Mouse (Mus musculus) lung, adult 10 weeks (tissue): ENCODE measurements around the gene Slc38a5. TPM values are rescaled to one million over a fixed set of nuclear protein-coding genes. Genes with fewer than 3 reads are reported as not detected.

Source experiments
- polyA plus RNA-seq: library from polyadenylated mRNA; stranded (reverse); fragments of 350-450 nt; fragmentation: Illumina TruSeq; extraction: RNeasy Lipid Tissue Mini Kit (QIAGEN cat#74804); gene quantifications from one replicate; pipeline ENCODE4 v1.2.3, GENCODE M21; 2014; ENCODE audit warnings: low read depth, low replicate concordance; ENCODE audit not compliant: insufficient read depth

Slc38a5 gene
- 23.9 TPM for polyA plus RNA-seq

DNA sequence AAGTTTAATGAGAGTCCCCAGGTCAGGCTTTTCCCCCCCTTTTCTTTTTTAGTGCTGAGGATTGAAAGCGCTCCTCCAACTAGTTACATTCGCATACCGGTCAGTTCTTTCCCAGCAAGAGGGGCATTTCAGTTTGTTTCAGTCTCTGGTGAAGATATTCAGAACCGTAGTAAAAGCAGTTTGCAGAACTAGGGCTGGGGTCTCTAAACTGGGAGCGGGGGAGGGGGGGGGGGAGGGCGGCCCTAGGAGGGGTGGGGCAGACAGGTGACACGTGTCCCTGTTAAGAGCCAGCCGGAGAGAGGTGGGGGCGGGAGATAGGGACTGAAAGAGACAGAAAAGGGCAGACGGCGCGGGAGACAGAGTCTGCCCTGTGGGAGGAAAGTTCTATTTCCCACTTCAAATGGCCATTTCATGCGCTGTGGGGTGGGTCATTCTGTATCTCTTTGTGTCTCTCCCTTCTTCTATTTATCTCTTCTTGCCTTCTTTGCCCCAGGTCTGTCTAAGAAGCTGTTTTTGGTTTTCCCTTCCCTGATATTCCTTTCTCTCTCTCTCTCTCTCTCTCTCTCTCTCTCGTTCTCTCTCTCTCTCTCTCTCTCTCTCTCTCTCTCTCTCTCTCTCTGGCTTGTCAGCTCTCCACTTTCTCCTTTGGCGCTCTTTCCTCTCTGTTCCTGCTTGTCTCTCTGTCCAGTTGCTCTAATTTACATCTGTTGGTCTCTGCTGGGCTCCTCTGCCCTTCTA lies at the start of gene Slc38a5:
Gene Slc38a5, plus strand, starts transcription at position 51 of the 738 bp plus-strand sequence.

DNA sequence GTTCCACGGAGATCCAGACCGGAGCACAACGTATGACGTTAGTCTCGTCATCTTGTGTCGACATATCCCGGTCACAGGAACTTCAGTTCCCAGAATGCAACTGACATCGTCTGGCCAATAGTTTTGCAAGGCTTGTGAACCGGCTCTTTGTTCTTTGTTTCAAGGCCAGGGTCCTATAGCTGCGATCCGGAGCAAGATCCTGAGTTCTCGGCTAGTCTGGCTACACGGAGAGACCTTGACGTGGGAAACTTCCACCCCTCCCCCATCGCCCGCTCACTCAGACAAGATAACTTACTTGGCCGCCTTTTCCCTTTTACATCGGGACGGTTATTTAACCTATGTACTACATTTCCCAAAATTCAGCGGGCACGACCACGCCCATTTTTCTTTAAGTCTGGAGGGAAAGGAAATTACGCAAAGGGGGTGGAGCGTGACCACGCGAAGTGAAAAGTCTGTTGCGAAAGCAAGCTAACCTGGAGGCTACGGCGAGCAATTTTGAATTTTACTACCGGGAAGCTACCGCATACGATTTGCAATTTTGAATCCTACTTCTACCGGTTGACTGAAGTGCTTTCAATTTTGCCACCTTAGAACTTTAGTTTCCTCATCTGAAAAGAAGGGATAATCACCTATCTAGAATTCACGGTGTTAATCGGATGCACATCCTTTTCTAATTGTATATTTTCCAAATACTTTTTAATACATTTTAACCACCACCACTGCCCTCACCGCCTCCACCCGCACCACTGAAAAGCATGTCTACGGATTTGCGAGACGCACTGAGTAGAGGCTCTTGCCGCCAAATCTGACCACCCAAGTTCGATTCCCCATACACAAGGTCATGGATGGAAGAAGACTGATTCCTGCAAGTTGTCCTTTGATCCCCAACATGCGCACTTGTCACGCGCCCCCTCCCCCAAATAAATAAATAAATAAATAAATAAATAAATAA lies 18.3 kb upstream of the Slc38a5 start, which contains the start of gene Ftsj1:
Gene Ftsj1, minus strand, starts transcription at position 73 of the 952 bp plus-strand sequence.

DNA sequence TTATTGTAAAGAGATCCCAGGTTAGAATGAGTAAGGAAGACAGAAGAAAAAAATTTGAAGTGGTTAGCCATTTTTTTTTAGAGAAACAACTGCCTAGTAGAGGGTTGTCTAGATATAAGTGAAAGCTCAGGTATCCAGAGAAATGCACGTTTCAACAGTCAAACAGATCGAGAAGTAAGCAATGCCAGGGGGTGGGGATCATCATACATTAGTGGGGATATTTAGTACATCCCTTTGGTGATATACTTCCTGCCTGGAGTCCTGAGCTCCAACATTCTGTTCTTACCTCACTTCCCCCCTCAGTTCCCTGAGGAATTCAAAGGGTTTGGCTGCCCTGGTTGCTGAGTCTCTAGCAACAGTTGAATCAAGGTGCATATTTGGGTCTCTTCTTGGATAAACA lies 56.2 kb downstream of the Slc38a5 start, which contains the start of gene Ssxb10:
Gene Ssxb10, plus strand, starts transcription at position 301 of the 400 bp plus-strand sequence.

Other genes with a start within 250 kb of the Slc38a5 start
- gene Suv39h1, start 196.4 kb upstream of the Slc38a5 start, polyA plus RNA-seq, result 7.2 TPM
- 8.4 TPM for gene Was, start 180.6 kb upstream of the Slc38a5 start, polyA plus RNA-seq
- gene Wdr13, start 138.2 kb upstream of the Slc38a5 start, polyA plus RNA-seq, result 16.6 TPM
- gene Rbm3, start 125.3 kb upstream of the Slc38a5 start, polyA plus RNA-seq, result 236 TPM
- gene Tbc1d25, start 95.0 kb upstream of the Slc38a5 start, polyA plus RNA-seq, result 3.7 TPM
- gene Ebp, start 77.6 kb upstream of the Slc38a5 start, polyA plus RNA-seq, result 41.6 TPM
- 14.2 TPM for gene Porcn, start 64.6 kb upstream of the Slc38a5 start, polyA plus RNA-seq
- gene Ftsj1, start 18.7 kb upstream of the Slc38a5 start, polyA plus RNA-seq, result 14.5 TPM
- not detected for gene Ssxb10, start 56.3 kb downstream of the Slc38a5 start, polyA plus RNA-seq
- gene Ssxb9, start 95.8 kb downstream of the Slc38a5 start, polyA plus RNA-seq, result not detected
- not detected for gene Ssxb1, start 142.2 kb downstream of the Slc38a5 start, polyA plus RNA-seq
- gene Ssxb2, start 190.6 kb downstream of the Slc38a5 start, polyA plus RNA-seq, result not detected